Mouse (Mus musculus) heart, embryonic 14.5 days (tissue): ENCODE measurements at regions not wholly inside any gene's neighbourhood (a gene's known extent, or its start where the extent isn't known, plus 50 kb on each side); places are given as distances from the start of the nearest gene placed in this dataset.

Source experiments
- ATAC-seq: fragments of 200-750 bp; cut with Nextera tagmentation; 2 replicates; pipeline ENCODE4 v1.8.0; 2017; ENCODE audit warnings: low read depth, moderate TSS enrichment; ENCODE audit not compliant: insufficient number of reproducible peaks, insufficient read depth, low FRiP score
- H3K27ac ChIP-seq, 2 experiments: fragments of 200-500 bp in 1 of 2; fragments of 300-500 bp in 1 of 2; sonication (generic) in 1 of 2; replicated peaks in 1 of 2; 2 replicates each; pipeline ENCODE4 v1.5.1; 2012 to 2014; ENCODE audit warnings: low read depth in 2 of 2, low read length in 2 of 2, control low read depth in 1 of 2, mild to moderate bottlenecking in 1 of 2, mixed read lengths in 1 of 2; ENCODE audit not compliant: control insufficient read depth in 1 of 2, insufficient read depth in 1 of 2
- H3K27me3 ChIP-seq: fragments of 300-500 bp; sonication (generic); 2 replicates; pipeline ENCODE4 v1.6.1; 2014; ENCODE audit warnings: mild to moderate bottlenecking, low read length, control low read depth; ENCODE audit not compliant: control insufficient read depth, insufficient read depth
- H3K36me3 ChIP-seq: fragments of 300-500 bp; sonication (generic); 2 replicates; pipeline ENCODE4 v1.6.1; 2014; ENCODE audit warnings: mild to moderate bottlenecking, control low read depth, low read length, mixed read lengths; ENCODE audit not compliant: control insufficient read depth, insufficient read depth
- H3K4me1 ChIP-seq, 2 experiments: fragments of 200-500 bp in 1 of 2; fragments of 300-500 bp in 1 of 2; sonication (generic) in 1 of 2; 2 replicates each; pipeline ENCODE4 v1.6.1; 2012 to 2014; ENCODE audit warnings: low read length in 2 of 2, control low read depth in 1 of 2, mixed read lengths in 1 of 2; ENCODE audit not compliant: control insufficient read depth in 2 of 2, insufficient read depth in 2 of 2
- H3K4me2 ChIP-seq: fragments of 300-500 bp; sonication (generic); 2 replicates; pipeline ENCODE4 v1.6.1; 2014; ENCODE audit warnings: mild to moderate bottlenecking, low read length
- H3K4me3 ChIP-seq, 2 experiments: fragments of 200-500 bp in 1 of 2; fragments of 300-500 bp in 1 of 2; sonication (generic) in 1 of 2; 2 replicates each; pipeline ENCODE4 v1.5.1; 2012 to 2014; ENCODE audit warnings: low read length in 2 of 2, mild to moderate bottlenecking in 2 of 2, control low read depth in 1 of 2, low read depth in 1 of 2, moderate library complexity in 1 of 2; ENCODE audit not compliant: control insufficient read depth in 1 of 2, insufficient read depth in 1 of 2
- H3K9ac ChIP-seq: fragments of 300-500 bp; sonication (generic); 2 replicates; pipeline ENCODE4 v1.6.1; 2014; ENCODE audit warnings: mild to moderate bottlenecking, low read length
- H3K9me3 ChIP-seq: fragments of 300-500 bp; sonication (generic); 2 replicates; pipeline ENCODE4 v1.6.1; 2016; ENCODE audit warnings: low read length, control low read depth; ENCODE audit not compliant: control insufficient read depth
- WGBS: fragments of 180-500 bp; shearing (Covaris S2); extraction: QIAGEN DNeasy Blood & Tissue Kit; methylation state at CpG from one replicate; pipeline ENCODE4 v1.1.7; 2014; 5-methylcytosine and 5-hydroxymethylcytosine counted together

GRCm38 (mm10) chr1:73200112-73200511 lies 184.4 kb upstream of the Tnp1 start:
- 45% methylated on average over 2 of the region's 2 CpGs for WGBS
- Histone ChIP-seq H3K4me3 (no peak overlapping the region), H3K27me3 (no peaks in the 10 kb centered on the region), H3K36me3 (no peaks in the 10 kb centered on the region), H3K27ac (peak overlapping the region; percentile 51 to 66), H3K4me1 (peaks cover 0 to 5% of the 10 kb centered on the region in 2 experiments; a peak in 2 of 4 replicates), H3K9me3 (no peaks in the 10 kb centered on the region), H3K9ac (no peak overlapping the region), H3K4me2 (no peak overlapping the region)
- ATAC-seq = peak; percentile 83

GRCm38 (mm10) chr1:73190832-73191231 lies 175.1 kb upstream of the Tnp1 start:
- no peak overlapping the region for H3K27ac ChIP-seq
- ATAC-seq = no peak

GRCm38 (mm10) chr1:73188796-73189195 lies 173.1 kb upstream of the Tnp1 start:
- WGBS = 50% methylated on average over 2 of the region's 2 CpGs
- ATAC-seq = peak; percentile 56
- H3K27me3 ChIP-seq = no peaks in the 10 kb centered on the region
- no peak overlapping the region for H3K9ac ChIP-seq
- H3K4me3 ChIP-seq = no peak overlapping the region
- H3K27ac ChIP-seq = peak overlapping the region; percentile 55 to 62
- no peak overlapping the region for H3K4me2 ChIP-seq
- no peaks in the 10 kb centered on the region for H3K9me3 ChIP-seq
- no peaks in the 10 kb centered on the region for H3K36me3 ChIP-seq
- H3K4me1 ChIP-seq = no peaks in the 10 kb centered on the region

More at GRCm38 (mm10) chr1:73190832-73191231, 175.1 kb upstream of the Tnp1 start:
- no peak overlapping the region for H3K9ac ChIP-seq
- no peaks in the 10 kb centered on the region for H3K9me3 ChIP-seq
- H3K4me3 ChIP-seq = no peak overlapping the region
- 34% methylated on average over 5 of the region's 5 CpGs for WGBS
- no peaks in the 10 kb centered on the region for H3K4me1 ChIP-seq
- no peaks in the 10 kb centered on the region for H3K27me3 ChIP-seq
- no peaks in the 10 kb centered on the region for H3K36me3 ChIP-seq
- H3K4me2 ChIP-seq = no peak overlapping the region

- Histone ChIP-seq H3K4me2 (no peak overlapping the region), H3K36me3 (no peaks in the 10 kb centered on the region), H3K9me3 (no peaks in the 10 kb centered on the region), H3K9ac (no peak overlapping the region), H3K4me3 (no peak overlapping the region), H3K27me3 (no peaks in the 10 kb centered on the region), H3K27ac (no peak overlapping the region), H3K4me1 (no peaks in the 10 kb centered on the region)
- whole genome bisulfite sequencing = 85% methylated on average over 6 of the region's 6 CpGs
- ATAC-seq = no peak
Measured at GRCm38 (mm10) chr1:73184477-73184876, 168.8 kb upstream of the Tnp1 start.

- Histone ChIP-seq H3K9me3 (no peaks in the 10 kb centered on the region), H3K9ac (no peak overlapping the region), H3K27ac (no peak overlapping the region), H3K4me1 (no peaks in the 10 kb centered on the region), H3K4me3 (no peak overlapping the region), H3K36me3 (no peaks in the 10 kb centered on the region), H3K4me2 (no peak overlapping the region), H3K27me3 (no peaks in the 10 kb centered on the region)
- ATAC-seq = no peak
- 60% methylated on average over 3 of the region's 3 CpGs for WGBS
Measured at GRCm38 (mm10) chr1:73178810-73179209, 163.1 kb upstream of the Tnp1 start.

- Histone ChIP-seq H3K4me2 (no peak overlapping the region), H3K4me1 (no peaks in the 10 kb centered on the region), H3K36me3 (no peaks in the 10 kb centered on the region), H3K9me3 (no peaks in the 10 kb centered on the region), H3K27ac (no peak overlapping the region), H3K4me3 (no peak overlapping the region), H3K27me3 (no peaks in the 10 kb centered on the region), H3K9ac (no peak overlapping the region)
- no peak for ATAC-seq
- WGBS = 88% methylated on average over 3 of the region's 3 CpGs
Measured at GRCm38 (mm10) chr1:73177076-73177475, 161.4 kb upstream of the Tnp1 start.

GRCm38 (mm10) chr1:73170668-73171008 lies 154.9 kb upstream of the Tnp1 start:
- 81% methylated on average over 3 of the region's 3 CpGs for WGBS
- H3K4me3 ChIP-seq = no peak overlapping the region
- no peak overlapping the region for H3K4me2 ChIP-seq
- H3K27me3 ChIP-seq = no peaks in the 10 kb centered on the region
- H3K9ac ChIP-seq = no peak overlapping the region
- peaks cover 0 to 4% of the 10 kb centered on the region in 2 experiments; a peak in 2 of 4 replicates for H3K4me1 ChIP-seq
- H3K27ac ChIP-seq = no peak overlapping the region
- no peak for ATAC-seq
- no peaks in the 10 kb centered on the region for H3K36me3 ChIP-seq
- peaks cover 6% of the 10 kb centered on the region for H3K9me3 ChIP-seq

GRCm38 (mm10) chr1:73169929-73170667 lies 154.4 kb upstream of the Tnp1 start:
- Histone ChIP-seq H3K27me3 (no peaks in the 10 kb centered on the region), H3K27ac (no peak overlapping the region), H3K4me3 (no peak overlapping the region), H3K36me3 (no peaks in the 10 kb centered on the region), H3K4me1 (peaks cover 0 to 4% of the 10 kb centered on the region in 2 experiments; a peak in 2 of 4 replicates), H3K9ac (no peak overlapping the region), H3K4me2 (no peak overlapping the region), H3K9me3 (peaks cover 6% of the 10 kb centered on the region)
- 67% methylated on average over 6 of the region's 6 CpGs for WGBS
- ATAC-seq = no peak
